26 mouse cellular contexts compared by ENCODE assay signal in genomic region chr7:116738009-116738408, GRCm38 (mm10).
"Had no signal": no experiment of that assay in that cellular context is flagged by ENCODE, and none has a peak within 500 bp of the region (broad histone marks: within the 10 kb centered on the region; RNA-seq: fewer than 3 reads in every experiment).

No protein-coding gene starts in this region.

- H3K27ac ChIP-seq: gastrocnemius, adult 2 months; heart, adult 2 months; heart, embryonic 13.5 days; heart, embryonic 15.5 days; hindbrain, embryonic 10.5 days; hindbrain, embryonic 12.5 days; hindbrain, embryonic 14.5 days; intestine, embryonic 15.5 days; limb, embryonic 12.5 days; liver, embryonic 13.5 days; liver, embryonic 15.5 days had no signal

- ATAC-seq: hindbrain, embryonic 16.5 days; inflammation-experienced regulatory T-cells, adult 6 months; intestine, embryonic 15.5 days; intestine, postnatal 0 days had no signal

- H3K4me2 ChIP-seq: heart, embryonic 13.5 days; heart, embryonic 15.5 days; hindbrain, embryonic 12.5 days; hindbrain, embryonic 14.5 days; intestine, embryonic 15.5 days; limb, embryonic 12.5 days; liver, embryonic 11.5 days; liver, embryonic 13.5 days; liver, embryonic 15.5 days had no signal

- H3K4me1 ChIP-seq: heart, embryonic 13.5 days; heart, embryonic 15.5 days; hindbrain, embryonic 10.5 days; hindbrain, embryonic 12.5 days; intestine, embryonic 15.5 days; limb, embryonic 12.5 days; liver, embryonic 13.5 days; liver, embryonic 15.5 days had no signal

- H3K36me3 ChIP-seq: heart, embryonic 13.5 days; heart, embryonic 15.5 days; hindbrain, embryonic 10.5 days; hindbrain, embryonic 12.5 days; intestine, embryonic 15.5 days; limb, embryonic 12.5 days; liver, embryonic 13.5 days; liver, embryonic 15.5 days had no signal

- DNase-seq: gastrocnemius, adult 2 months; gastrocnemius, postnatal 10 days; gastrocnemius, postnatal 25 days; heart, adult 2 months; heart, postnatal 14 days; heart, postnatal 4 days; kidney, adult 18-20 months; kidney, adult 8-10 months; kidney, postnatal 14 days; kidney, postnatal 36 days; layer of hippocampus, adult 9-11 months; layer of hippocampus, postnatal 36 days; liver; liver, embryonic 13.5 days had no signal

- H3K9me3 ChIP-seq: heart, embryonic 13.5 days; heart, embryonic 15.5 days; hindbrain, embryonic 10.5 days; hindbrain, embryonic 12.5 days; intestine, embryonic 15.5 days; limb, embryonic 12.5 days; liver, embryonic 13.5 days; liver, embryonic 15.5 days had no signal

- H3K27me3 ChIP-seq: heart, embryonic 13.5 days; heart, embryonic 15.5 days; hindbrain, embryonic 12.5 days; intestine, embryonic 15.5 days; limb, embryonic 12.5 days; liver, embryonic 13.5 days; liver, embryonic 15.5 days had no signal

- H3K9ac ChIP-seq: heart, embryonic 13.5 days; heart, embryonic 15.5 days; hindbrain, embryonic 12.5 days; hindbrain, embryonic 14.5 days; intestine, embryonic 15.5 days; limb, embryonic 12.5 days; liver, embryonic 13.5 days; liver, embryonic 15.5 days had no signal

- H3K4me3 ChIP-seq: gastrocnemius, adult 2 months; heart, adult 2 months; heart, embryonic 13.5 days; heart, embryonic 15.5 days; hindbrain, embryonic 10.5 days; hindbrain, embryonic 12.5 days; intestine, embryonic 15.5 days; limb, embryonic 12.5 days; liver, embryonic 13.5 days; liver, embryonic 15.5 days had no signal
